Mouse (Mus musculus): Measurements from ENCODE around the gene Glce. TPM values are rescaled to one million over a fixed set of nuclear protein-coding genes. Genes with fewer than 3 reads are reported as not detected.

The Glce gene
- polyA plus RNA-seq, 1 experiment from 2014 or later = 21.0 TPM

DNA sequence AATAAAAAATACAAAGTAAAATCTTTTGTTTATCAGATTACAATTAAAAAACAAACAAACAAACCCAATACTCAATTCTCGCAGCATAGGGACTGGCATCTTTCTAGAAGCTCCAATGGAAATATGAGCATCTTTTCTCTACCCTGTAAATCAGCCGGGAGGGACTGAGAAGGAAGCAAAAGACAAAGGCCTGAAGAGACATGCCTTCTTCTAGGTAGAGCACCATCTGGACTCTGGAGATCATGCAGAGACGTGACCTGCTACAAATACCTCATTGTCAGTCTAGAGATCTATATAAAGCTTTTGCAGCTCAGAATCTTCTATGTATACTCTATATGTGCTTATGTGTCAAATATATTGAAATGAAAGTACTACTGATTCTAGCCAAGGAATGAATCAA is 6.6 kb downstream of the Glce start:
- no peak overlapping the region for H3K4me3 ChIP-seq (ENCODE audit: low read depth, low read length)
- H3K36me3 ChIP-seq (ENCODE audit: control insufficient read depth, insufficient read depth, low read length) = no peaks in the 10 kb centered on the region
- H3K9me3 ChIP-seq (replicated peaks; ENCODE audit: control insufficient read depth, low read length, poor library complexity, severe bottlenecking) = no peaks in the 10 kb centered on the region
- H3K27ac ChIP-seq (ENCODE audit: low read length) = no peak overlapping the region
- H3K27me3 ChIP-seq (ENCODE audit: control insufficient read depth, insufficient read depth, low read depth, low read length) = no peaks in the 10 kb centered on the region
- 90% methylated on average over 3 of the region's 3 CpGs for WGBS
- H3K4me1 ChIP-seq (ENCODE audit: control insufficient read depth, insufficient read depth, low read length) = peaks cover 13% of the 10 kb centered on the region
- H3K9ac ChIP-seq (ENCODE audit: low read depth, low read length) = no peak overlapping the region
- H3K4me2 ChIP-seq (ENCODE audit: low read length) = no peak overlapping the region
- no peak for ATAC-seq

- H3K4me1 ChIP-seq (ENCODE audit: control insufficient read depth, insufficient read depth, low read length) = no peaks in the 10 kb centered on the region
- no peaks in the 10 kb centered on the region for H3K36me3 ChIP-seq (ENCODE audit: control insufficient read depth, insufficient read depth, low read length)
- ATAC-seq = no peak
- H3K27me3 ChIP-seq (ENCODE audit: control insufficient read depth, insufficient read depth, low read depth, low read length) = no peaks in the 10 kb centered on the region
- no peak overlapping the region for H3K4me3 ChIP-seq (ENCODE audit: low read depth, low read length)
- H3K4me2 ChIP-seq (ENCODE audit: low read length) = no peak overlapping the region
- H3K27ac ChIP-seq (ENCODE audit: low read length) = no peak overlapping the region
- WGBS = 91% methylated on average over 1 of the region's 1 CpGs
- H3K9me3 ChIP-seq (replicated peaks; ENCODE audit: control insufficient read depth, low read length, poor library complexity, severe bottlenecking) = no peaks in the 10 kb centered on the region
- H3K9ac ChIP-seq (ENCODE audit: low read depth, low read length) = no peak overlapping the region
Observed at GRCm38 (mm10) chr9:62096603-62097002, 25.9 kb downstream of the Glce start.

- Histone ChIP-seq H3K36me3 (ENCODE audit: control insufficient read depth, insufficient read depth, low read length) (no peaks in the 10 kb centered on the region), H3K9ac (ENCODE audit: low read depth, low read length) (no peak overlapping the region), H3K4me3 (ENCODE audit: low read depth, low read length) (no peak overlapping the region), H3K4me2 (ENCODE audit: low read length) (no peak overlapping the region), H3K9me3 (replicated peaks; ENCODE audit: control insufficient read depth, low read length, poor library complexity, severe bottlenecking) (no peaks in the 10 kb centered on the region), H3K27ac (ENCODE audit: low read length) (no peak overlapping the region), H3K27me3 (ENCODE audit: control insufficient read depth, insufficient read depth, low read depth, low read length) (no peaks in the 10 kb centered on the region), H3K4me1 (ENCODE audit: control insufficient read depth, insufficient read depth, low read length) (no peaks in the 10 kb centered on the region)
- 88% methylated on average over 5 of the region's 5 CpGs for WGBS
- no peak for ATAC-seq
Observed at GRCm38 (mm10) chr9:62091604-62092003, 30.9 kb downstream of the Glce start.

DNA sequence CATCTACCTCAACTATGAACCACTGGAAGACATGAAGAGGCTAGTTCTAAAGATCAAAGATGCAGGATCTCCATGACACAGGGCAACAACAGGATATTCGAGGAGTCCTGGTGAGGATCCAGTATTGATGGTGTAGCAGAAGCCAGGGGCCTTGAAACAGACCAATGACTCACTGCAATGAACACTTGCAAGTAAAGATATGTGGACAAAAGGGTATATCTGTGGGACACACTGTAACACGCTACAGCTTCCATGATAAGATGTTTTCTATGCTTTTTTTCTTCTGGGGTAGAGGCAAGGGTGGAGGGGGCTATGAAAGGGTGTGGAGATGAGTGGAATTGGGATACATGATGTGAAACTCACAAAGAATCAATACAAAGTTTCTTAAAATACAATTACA is 36.9 kb downstream of the Glce start:
- Histone ChIP-seq H3K27me3 (ENCODE audit: control insufficient read depth, insufficient read depth, low read depth, low read length) (no peaks in the 10 kb centered on the region), H3K9me3 (replicated peaks; ENCODE audit: control insufficient read depth, low read length, poor library complexity, severe bottlenecking) (no peaks in the 10 kb centered on the region), H3K4me1 (ENCODE audit: control insufficient read depth, insufficient read depth, low read length) (no peaks in the 10 kb centered on the region), H3K27ac (ENCODE audit: low read length) (no peak overlapping the region), H3K9ac (ENCODE audit: low read depth, low read length) (no peak overlapping the region), H3K4me2 (ENCODE audit: low read length) (no peak overlapping the region), H3K4me3 (ENCODE audit: low read depth, low read length) (no peak overlapping the region), H3K36me3 (ENCODE audit: control insufficient read depth, insufficient read depth, low read length) (no peaks in the 10 kb centered on the region)
- 90% methylated on average over 2 of the region's 2 CpGs for WGBS
- no peak for ATAC-seq

DNA sequence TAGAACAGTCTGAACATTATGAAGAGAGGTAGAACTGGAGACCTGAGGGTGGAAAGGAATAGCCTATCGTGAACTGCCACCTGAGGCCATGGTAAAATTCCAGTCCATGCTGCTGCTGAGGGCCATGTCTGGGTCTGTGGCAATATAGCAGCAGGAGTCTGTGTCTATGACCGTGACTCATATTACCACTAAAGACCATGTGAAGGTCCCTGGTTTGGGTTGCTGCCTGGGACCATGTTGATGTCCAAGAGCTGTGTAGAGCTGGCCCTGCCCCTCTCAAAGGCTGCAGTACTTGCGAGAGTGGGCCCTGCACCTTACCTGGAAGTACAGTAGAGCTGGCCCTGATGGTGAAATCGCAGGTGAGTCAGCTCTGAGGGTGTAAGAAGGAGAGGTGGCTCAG is 37.6 kb downstream of the Glce start:
- Histone ChIP-seq H3K4me1 (ENCODE audit: control insufficient read depth, insufficient read depth, low read length) (peaks cover 3% of the 10 kb centered on the region; the same call in 1 of the 2 replicates), H3K36me3 (ENCODE audit: control insufficient read depth, insufficient read depth, low read length) (no peaks in the 10 kb centered on the region), H3K4me3 (ENCODE audit: low read depth, low read length) (no peak overlapping the region), H3K27ac (ENCODE audit: low read length) (no peak overlapping the region), H3K4me2 (ENCODE audit: low read length) (no peak overlapping the region), H3K27me3 (ENCODE audit: control insufficient read depth, insufficient read depth, low read depth, low read length) (no peaks in the 10 kb centered on the region), H3K9me3 (replicated peaks; ENCODE audit: control insufficient read depth, low read length, poor library complexity, severe bottlenecking) (no peaks in the 10 kb centered on the region), H3K9ac (ENCODE audit: low read depth, low read length) (no peak overlapping the region)
- 93% methylated on average over 4 of the region's 4 CpGs for WGBS
- ATAC-seq = no peak

DNA sequence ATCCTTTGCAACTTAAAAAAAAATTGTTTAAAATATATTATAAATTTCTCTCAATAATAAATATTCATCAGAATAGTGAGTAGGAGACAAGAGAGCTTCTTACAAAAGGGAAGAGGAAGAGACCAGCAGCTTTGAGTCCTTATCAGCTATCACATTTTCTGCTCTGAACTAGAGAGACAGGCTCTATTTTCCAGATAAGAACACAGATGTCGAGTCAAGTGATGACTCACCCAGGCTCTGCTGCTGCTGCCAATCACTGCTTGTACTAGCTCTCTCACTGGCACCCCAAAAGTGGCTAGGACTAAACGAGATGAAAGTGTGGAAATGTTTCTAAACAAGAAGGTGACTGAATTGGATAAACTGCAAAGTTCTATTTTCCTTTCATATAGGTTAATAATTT is 39.5 kb downstream of the Glce start:
- H3K4me1 ChIP-seq (ENCODE audit: control insufficient read depth, insufficient read depth, low read length) = peaks cover 3% of the 10 kb centered on the region; the same call in 1 of the 2 replicates
- H3K27ac ChIP-seq (ENCODE audit: low read length) = no peak overlapping the region
- no peaks in the 10 kb centered on the region for H3K36me3 ChIP-seq (ENCODE audit: control insufficient read depth, insufficient read depth, low read length)
- no peak overlapping the region for H3K9ac ChIP-seq (ENCODE audit: low read depth, low read length)
- 77% methylated on average over 2 of the region's 2 CpGs for WGBS
- no peak overlapping the region for H3K4me3 ChIP-seq (ENCODE audit: low read depth, low read length)
- no peaks in the 10 kb centered on the region for H3K9me3 ChIP-seq (replicated peaks; ENCODE audit: control insufficient read depth, low read length, poor library complexity, severe bottlenecking)
- no peak overlapping the region for H3K4me2 ChIP-seq (ENCODE audit: low read length)
- ATAC-seq = no peak
- H3K27me3 ChIP-seq (ENCODE audit: control insufficient read depth, insufficient read depth, low read depth, low read length) = no peaks in the 10 kb centered on the region

DNA sequence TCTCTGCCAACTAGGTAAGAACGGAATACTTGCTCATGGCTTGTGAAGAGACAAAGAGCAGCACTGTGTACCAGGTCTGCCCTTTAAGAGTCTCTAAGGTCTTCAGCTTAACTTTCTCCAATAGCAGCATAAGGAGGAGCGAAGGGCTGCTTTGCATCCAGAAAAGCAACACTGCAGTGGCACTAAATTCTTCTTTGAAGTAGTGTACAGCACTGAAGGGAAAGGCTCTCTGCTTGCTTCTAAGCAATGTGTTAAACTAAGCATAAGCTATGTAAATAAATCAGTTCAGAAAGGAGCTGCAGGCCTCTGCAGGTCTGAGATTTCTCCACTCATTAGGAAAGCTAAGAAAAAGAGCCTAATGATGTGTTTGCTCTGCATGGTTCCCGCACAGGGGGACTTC is 40.9 kb downstream of the Glce start:
- no peak overlapping the region for H3K4me2 ChIP-seq (ENCODE audit: low read length)

GRCm38 (mm10) chr9:62080028-62080760 is 42.3 kb downstream of the Glce start:
- no peaks in the 10 kb centered on the region for H3K9me3 ChIP-seq (replicated peaks; ENCODE audit: control insufficient read depth, low read length, poor library complexity, severe bottlenecking)
- peaks cover 3% of the 10 kb centered on the region; the same call in 1 of the 2 replicates for H3K4me1 ChIP-seq (ENCODE audit: control insufficient read depth, insufficient read depth, low read length)
- H3K27me3 ChIP-seq (ENCODE audit: control insufficient read depth, insufficient read depth, low read depth, low read length) = no peaks in the 10 kb centered on the region
- no peak overlapping the region for H3K4me3 ChIP-seq (ENCODE audit: low read depth, low read length)
- H3K36me3 ChIP-seq (ENCODE audit: control insufficient read depth, insufficient read depth, low read length) = no peaks in the 10 kb centered on the region
- peak; percentile 68; the same call in 1 of the 2 replicates for ATAC-seq
- no peak overlapping the region for H3K9ac ChIP-seq (ENCODE audit: low read depth, low read length)
- no peak overlapping the region for H3K4me2 ChIP-seq (ENCODE audit: low read length)
- H3K27ac ChIP-seq (ENCODE audit: low read length) = peak overlapping the region; percentile 28; the same call in 1 of the 2 replicates

More for the DNA sequence above, 40.9 kb downstream of the Glce start:
- no peak for ATAC-seq
- Histone ChIP-seq H3K4me1 (ENCODE audit: control insufficient read depth, insufficient read depth, low read length) (peaks cover 3% of the 10 kb centered on the region; the same call in 1 of the 2 replicates), H3K4me3 (ENCODE audit: low read depth, low read length) (no peak overlapping the region), H3K9ac (ENCODE audit: low read depth, low read length) (no peak overlapping the region), H3K27me3 (ENCODE audit: control insufficient read depth, insufficient read depth, low read depth, low read length) (no peaks in the 10 kb centered on the region), H3K36me3 (ENCODE audit: control insufficient read depth, insufficient read depth, low read length) (no peaks in the 10 kb centered on the region), H3K9me3 (replicated peaks; ENCODE audit: control insufficient read depth, low read length, poor library complexity, severe bottlenecking) (no peaks in the 10 kb centered on the region), H3K27ac (ENCODE audit: low read length) (no peak overlapping the region)
- WGBS = 45% methylated on average over 3 of the region's 3 CpGs

DNA sequence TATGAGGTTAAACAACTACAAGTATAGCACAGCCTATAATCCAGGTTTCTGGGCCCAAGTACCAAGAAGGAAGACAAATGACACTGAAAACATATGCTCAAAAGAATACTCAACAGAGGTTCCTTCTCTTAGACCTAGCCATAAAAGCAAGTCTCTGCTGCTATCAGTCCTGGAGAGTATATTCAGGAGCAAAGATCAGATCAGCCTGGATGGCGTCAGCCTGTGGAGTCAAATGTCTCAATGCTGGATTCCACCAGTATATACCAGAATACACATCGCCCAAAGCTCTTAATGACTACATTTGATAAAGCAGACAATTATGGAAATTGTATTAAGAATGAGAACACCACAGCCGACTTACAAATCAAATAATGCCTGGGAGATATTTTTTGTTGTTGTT is 60.2 kb downstream of the Glce start:
- peaks cover 4% of the 10 kb centered on the region; the same call in 1 of the 2 replicates for H3K36me3 ChIP-seq (ENCODE audit: control insufficient read depth, insufficient read depth, low read length)
- no peak for ATAC-seq
- H3K9me3 ChIP-seq (replicated peaks; ENCODE audit: control insufficient read depth, low read length, poor library complexity, severe bottlenecking) = no peaks in the 10 kb centered on the region
- no peaks in the 10 kb centered on the region for H3K27me3 ChIP-seq (ENCODE audit: control insufficient read depth, insufficient read depth, low read depth, low read length)
- 98% methylated on average over 3 of the region's 3 CpGs for WGBS
- H3K4me1 ChIP-seq (ENCODE audit: control insufficient read depth, insufficient read depth, low read length) = no peaks in the 10 kb centered on the region
- no peak overlapping the region for H3K9ac ChIP-seq (ENCODE audit: low read depth, low read length)
- no peak overlapping the region for H3K27ac ChIP-seq (ENCODE audit: low read length)
- H3K4me2 ChIP-seq (ENCODE audit: low read length) = no peak overlapping the region
- H3K4me3 ChIP-seq (ENCODE audit: low read depth, low read length) = no peak overlapping the region

Data from midbrain, embryonic 16.5 days (tissue).